Mouse (Mus musculus): Measurements from ENCODE around the gene Dnajc14. TPM values are rescaled to one million over a fixed set of nuclear protein-coding genes. Genes with fewer than 3 reads are reported as not detected.
A peak's percentile ranks its signal among the peaks of the same experiment; 100 is the strongest.
"Not testable (repeated sequence)": the region's sequence is repeated elsewhere in the genome, so short reads cannot be mapped to it uniquely, and the experiment has no call there.

Dnajc14 gene
- polyA plus RNA-seq, 1 experiment: 21.6 TPM

DNA sequence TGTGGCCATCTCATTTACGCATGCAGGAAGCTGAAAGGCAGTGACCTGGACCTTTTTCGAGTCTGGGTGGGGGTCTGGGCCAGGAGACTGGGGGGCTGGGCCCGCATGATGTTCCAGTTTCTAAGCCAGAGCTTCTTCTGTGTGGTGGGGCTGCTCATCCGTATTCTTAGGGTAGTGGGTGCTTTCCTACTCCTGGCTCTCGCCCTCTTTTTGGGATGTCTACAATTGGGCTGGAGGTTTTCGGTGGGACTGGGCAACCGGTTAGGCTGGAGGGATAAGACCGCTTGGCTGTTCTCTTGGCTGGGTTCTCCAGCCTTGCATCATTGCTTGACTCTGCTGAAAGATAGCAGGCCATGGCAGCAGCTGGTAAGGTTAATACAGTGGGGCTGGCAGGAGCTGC lies 3.2 kb downstream of the Dnajc14 start:
- TF ChIP-seq CTCF (IDR thresholded peaks at IDR 0.05; ENCODE audit: borderline replicate concordance, control insufficient read depth, extremely low read depth, insufficient read depth, low read length, poor library complexity) (no peak), POLR2A (IDR thresholded peaks at IDR 0.05; ENCODE audit: control insufficient read depth, extremely low read depth, insufficient read depth, low read length, poor library complexity) (no peak)
- no peak for DNase-seq
- Histone ChIP-seq H3K27me3 (ENCODE audit: control insufficient read depth, insufficient read depth, low read length) (no peaks in the 10 kb centered on the region), H3K4me3 (ENCODE audit: control insufficient read depth, insufficient read depth, low read length) (0 out of 2 replicates have a peak overlapping the region, but pooled peaks have one; percentile 3), H3K4me1 (replicated peaks; ENCODE audit: control insufficient read depth, insufficient read depth, low read length) (peaks cover 30% of the 10 kb centered on the region), H3K27ac (ENCODE audit: control insufficient read depth, insufficient read depth, low read length) (no peak overlapping the region), H3K36me3 (ENCODE audit: control insufficient read depth, insufficient read depth, low read length) (no peaks in the 10 kb centered on the region)
- WGBS: 95% methylated on average over 8 of the region's 8 CpGs

DNA sequence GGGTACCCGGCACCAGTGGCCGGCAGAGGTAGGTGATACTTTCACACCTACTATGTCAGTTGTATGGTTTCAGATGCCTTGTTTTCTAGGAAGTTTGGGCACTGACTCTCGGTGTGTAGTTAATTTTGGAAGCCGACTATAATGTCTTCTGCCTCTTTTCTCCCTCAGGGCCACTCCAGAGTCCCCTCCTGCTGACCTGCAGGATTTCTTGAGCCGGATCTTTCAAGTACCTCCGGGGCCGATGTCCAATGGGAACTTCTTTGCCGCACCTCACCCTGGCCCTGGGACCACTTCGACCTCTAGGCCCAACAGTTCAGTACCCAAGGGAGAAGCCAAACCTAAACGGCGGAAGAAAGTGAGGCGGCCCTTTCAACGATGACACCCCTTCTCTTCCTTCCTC lies 13.2 kb downstream of the Dnajc14 start, which contains the start of gene Sarnp:
TSS of gene Sarnp (plus strand) at position 301 of the 400 bp plus-strand sequence.
- Histone ChIP-seq H3K27me3 (ENCODE audit: control insufficient read depth, insufficient read depth, low read length) (no peaks in the 10 kb centered on the region), H3K36me3 (ENCODE audit: control insufficient read depth, insufficient read depth, low read length) (peaks cover 53% of the 10 kb centered on the region), H3K4me3 (ENCODE audit: control insufficient read depth, insufficient read depth, low read length) (no peak within 1 kb of the TSS), H3K27ac (ENCODE audit: control insufficient read depth, insufficient read depth, low read length) (no peak within 1 kb of the TSS), H3K4me1 (replicated peaks; ENCODE audit: control insufficient read depth, insufficient read depth, low read length) (peaks cover 6% of the 10 kb centered on the region)
- WGBS: 94% methylated on average over 13 of the region's 13 CpGs
- DNase-seq: no peak
- TF ChIP-seq CTCF (IDR thresholded peaks at IDR 0.05; ENCODE audit: borderline replicate concordance, control insufficient read depth, extremely low read depth, insufficient read depth, low read length, poor library complexity) (no peak), POLR2A (IDR thresholded peaks at IDR 0.05; ENCODE audit: control insufficient read depth, extremely low read depth, insufficient read depth, low read length, poor library complexity) (no peak)

DNA sequence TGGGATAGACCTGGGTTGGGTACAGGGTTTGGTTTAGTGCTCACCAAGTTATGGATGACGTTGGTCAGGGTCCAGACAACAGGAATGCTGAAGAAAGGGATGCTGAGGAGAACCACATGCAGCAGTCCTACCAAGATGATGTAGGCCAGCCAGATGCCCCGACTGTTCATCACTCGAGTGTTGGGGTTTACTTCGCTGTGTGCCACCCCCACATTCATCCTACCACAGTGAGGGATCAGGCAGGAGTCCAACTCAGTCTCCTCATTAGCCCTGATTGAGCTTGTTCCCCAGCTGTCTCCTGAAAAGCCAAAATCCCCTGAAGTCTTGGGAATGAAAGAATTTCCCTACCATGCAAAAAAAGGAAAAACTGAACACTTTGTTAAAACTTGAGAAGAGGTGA lies 16.4 kb downstream of the Dnajc14 start:
- WGBS: over 99% methylated on average over 4 of the region's 4 CpGs
- Histone ChIP-seq H3K4me3 (ENCODE audit: control insufficient read depth, insufficient read depth, low read length) (no peak overlapping the region), H3K27ac (ENCODE audit: control insufficient read depth, insufficient read depth, low read length) (no peak overlapping the region), H3K36me3 (ENCODE audit: control insufficient read depth, insufficient read depth, low read length) (peaks cover 38% of the 10 kb centered on the region), H3K4me1 (replicated peaks; ENCODE audit: control insufficient read depth, insufficient read depth, low read length) (peaks cover 6% of the 10 kb centered on the region), H3K27me3 (ENCODE audit: control insufficient read depth, insufficient read depth, low read length) (no peaks in the 10 kb centered on the region)
- DNase-seq: no peak
- TF ChIP-seq CTCF (IDR thresholded peaks at IDR 0.05; ENCODE audit: borderline replicate concordance, control insufficient read depth, extremely low read depth, insufficient read depth, low read length, poor library complexity) (no peak), POLR2A (IDR thresholded peaks at IDR 0.05; ENCODE audit: control insufficient read depth, extremely low read depth, insufficient read depth, low read length, poor library complexity) (no peak)

DNA sequence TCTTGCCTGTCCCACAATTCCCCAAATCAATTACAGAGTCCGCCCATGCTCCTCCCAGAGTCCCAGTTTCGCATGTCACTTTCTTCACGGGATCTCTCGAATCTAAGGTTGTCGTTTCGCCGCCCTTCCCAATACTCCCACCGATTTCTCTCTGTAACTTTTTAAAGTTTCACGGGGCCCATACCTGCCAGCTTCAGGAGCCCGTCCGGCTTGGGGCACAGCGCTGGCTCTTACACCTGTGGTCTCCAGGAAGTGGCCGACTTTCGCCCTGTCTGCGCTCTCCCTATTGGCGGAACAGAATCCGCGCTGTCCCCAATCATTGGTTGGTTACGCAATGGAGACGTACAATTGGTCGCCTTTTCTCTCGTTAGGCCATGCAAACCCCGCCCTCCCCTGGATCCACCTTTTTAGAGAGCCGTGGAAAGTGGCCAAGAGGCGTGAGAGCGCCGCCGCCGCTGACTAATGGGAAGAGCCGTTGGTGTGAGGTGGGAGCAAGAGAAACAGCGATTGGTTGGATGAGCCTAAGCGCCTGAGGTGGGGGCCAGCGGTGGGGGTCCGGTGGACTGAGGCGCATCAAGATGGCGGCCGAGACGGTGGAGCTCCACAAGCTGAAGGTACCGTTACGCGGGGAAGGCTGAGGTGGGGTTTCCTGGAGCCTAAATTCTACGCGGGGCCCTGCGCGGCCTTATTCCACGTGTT lies 17.6 kb downstream of the Dnajc14 start, which contains the start of gene Ormdl2:
TSS of gene Ormdl2 (minus strand) at position 288 of the 699 bp plus-strand sequence.
- under 1% methylated on average over 46 of the region's 46 CpGs for WGBS
- Histone ChIP-seq H3K27ac (ENCODE audit: control insufficient read depth, insufficient read depth, low read length) (peak within 1 kb of the TSS; percentile 49), H3K27me3 (ENCODE audit: control insufficient read depth, insufficient read depth, low read length) (no peaks in the 10 kb centered on the region), H3K4me1 (replicated peaks; ENCODE audit: control insufficient read depth, insufficient read depth, low read length) (peaks cover 6% of the 10 kb centered on the region), H3K4me3 (ENCODE audit: control insufficient read depth, insufficient read depth, low read length) (peak within 1 kb of the TSS; percentile 73), H3K36me3 (ENCODE audit: control insufficient read depth, insufficient read depth, low read length) (peaks cover 25% of the 10 kb centered on the region)
- TF ChIP-seq CTCF (IDR thresholded peaks at IDR 0.05; ENCODE audit: borderline replicate concordance, control insufficient read depth, extremely low read depth, insufficient read depth, low read length, poor library complexity) (0 out of 2 replicates have a peak, but pooled peaks have one; percentile 62), POLR2A (IDR thresholded peaks at IDR 0.05; ENCODE audit: control insufficient read depth, extremely low read depth, insufficient read depth, low read length, poor library complexity) (peak; percentile 74; the same call in 1 of the 2 replicates)
- peak; percentile 94 for DNase-seq

DNA sequence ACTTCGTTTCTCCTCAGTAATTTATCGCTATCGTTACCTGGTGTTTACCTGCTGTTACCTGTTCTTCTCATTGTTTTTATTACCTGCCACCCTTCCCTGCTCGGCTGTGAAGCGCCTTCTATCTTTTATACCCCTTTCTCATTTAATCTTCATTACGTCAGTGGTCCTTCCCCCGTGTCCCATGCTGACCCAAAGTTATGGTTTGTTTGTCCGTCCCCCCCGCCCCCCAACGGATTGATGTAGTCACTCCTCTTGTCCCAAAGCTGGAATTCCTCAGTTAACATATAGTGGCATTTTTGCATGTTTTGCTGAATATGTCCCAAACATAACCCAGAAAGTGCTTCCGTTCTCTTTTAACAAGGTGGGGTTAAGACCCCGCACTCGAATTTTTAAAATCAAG lies 18.3 kb downstream of the Dnajc14 start:
- no peak for TF ChIP-seq CTCF (IDR thresholded peaks at IDR 0.05; ENCODE audit: borderline replicate concordance, control insufficient read depth, extremely low read depth, insufficient read depth, low read length, poor library complexity)
- no peak for TF ChIP-seq POLR2A (IDR thresholded peaks at IDR 0.05; ENCODE audit: control insufficient read depth, extremely low read depth, insufficient read depth, low read length, poor library complexity)
- DNase-seq: no peak

DNA sequence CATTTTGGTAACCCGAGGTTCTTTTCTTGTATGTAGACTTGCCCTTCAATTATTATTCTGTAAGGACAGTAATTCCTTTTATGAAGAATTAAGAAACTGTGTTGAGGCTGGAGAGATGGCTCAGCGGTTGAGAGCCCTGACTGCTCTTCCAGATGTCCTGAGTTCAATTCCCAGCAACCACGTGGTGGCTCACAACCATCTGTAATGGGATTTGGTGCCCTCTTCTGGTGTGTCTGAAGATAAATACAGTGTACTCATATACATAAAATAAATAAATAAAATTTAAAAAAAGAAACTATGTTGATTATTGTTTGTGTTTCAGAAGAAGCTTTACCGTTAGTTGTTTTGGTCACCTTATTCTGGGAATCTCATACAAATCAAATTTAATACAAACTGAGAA lies 19.2 kb downstream of the Dnajc14 start:
- WGBS: 81% methylated on average over 4 of the region's 4 CpGs
- H3K27me3 ChIP-seq (ENCODE audit: control insufficient read depth, insufficient read depth, low read length); H3K4me3 ChIP-seq (ENCODE audit: control insufficient read depth, insufficient read depth, low read length); H3K27ac ChIP-seq (ENCODE audit: control insufficient read depth, insufficient read depth, low read length); H3K36me3 ChIP-seq (ENCODE audit: control insufficient read depth, insufficient read depth, low read length); DNase-seq; H3K4me1 ChIP-seq (replicated peaks; ENCODE audit: control insufficient read depth, insufficient read depth, low read length): not testable (repeated sequence)

More for the DNA sequence above, 18.3 kb downstream of the Dnajc14 start:
- H3K27me3 ChIP-seq (ENCODE audit: control insufficient read depth, insufficient read depth, low read length): no peaks in the 10 kb centered on the region
- peak overlapping the region; percentile 49 for H3K27ac ChIP-seq (ENCODE audit: control insufficient read depth, insufficient read depth, low read length)
- under 1% methylated on average over 13 of the region's 13 CpGs for WGBS
- H3K36me3 ChIP-seq (ENCODE audit: control insufficient read depth, insufficient read depth, low read length): peaks cover 19% of the 10 kb centered on the region
- H3K4me1 ChIP-seq (replicated peaks; ENCODE audit: control insufficient read depth, insufficient read depth, low read length): peaks cover 6% of the 10 kb centered on the region
- peak overlapping the region; percentile 73 for H3K4me3 ChIP-seq (ENCODE audit: control insufficient read depth, insufficient read depth, low read length)
